In the genomic region with DNA sequence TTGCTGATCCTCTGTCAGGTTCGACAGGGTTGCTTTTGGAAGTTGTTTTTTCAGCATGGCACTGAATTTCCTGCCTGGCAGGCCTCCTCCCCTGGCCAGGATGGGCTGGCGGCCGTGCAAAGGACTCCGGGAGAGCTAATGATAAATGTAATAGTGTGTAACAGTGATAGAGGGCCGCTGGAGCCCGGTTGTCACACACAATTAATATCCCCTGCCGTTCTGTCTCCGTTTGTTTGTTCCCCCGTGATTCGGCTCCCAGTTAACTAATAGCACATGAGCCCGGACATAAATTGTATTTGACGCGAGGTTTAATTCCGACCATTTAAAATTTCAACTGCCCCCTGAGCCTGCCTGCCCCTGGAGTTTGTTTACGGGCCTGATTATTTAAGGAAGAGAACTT, we compare ENCODE assay signal across 13 mouse cellular contexts. TPM values are rescaled to one million over a fixed set of nuclear protein-coding genes. Genes with fewer than 3 reads are reported as not detected.
DNase-seq lines count a peak whose midpoint lies in the region; ATAC-seq and TF ChIP-seq lines count a peak whose summit lies in the region.
"Had no signal": no experiment of that assay in that cellular context is flagged by ENCODE, and none has a peak within 500 bp of the region (broad histone marks: within the 10 kb centered on the region; RNA-seq: fewer than 3 reads in every experiment).

No protein-coding gene starts in this region.

- ATAC-seq in forebrain, embryonic 11.5 days (replicated peaks; ENCODE audit: low FRiP score) = no peak
- no peak for ATAC-seq in hindbrain, embryonic 13.5 days (ENCODE audit: low FRiP score)
- no peak for ATAC-seq in neural tube, embryonic 13.5 days (ENCODE audit: low read depth)
- ATAC-seq in liver, embryonic 12.5 days = no peak

- TF ChIP-seq CTCF in layer of hippocampus, adult 2 months (conservative IDR thresholded peaks at IDR 0.05) = no peak

- H3K4me1 ChIP-seq in forebrain, embryonic 11.5 days (replicated peaks; ENCODE audit: control insufficient read depth, insufficient read depth, low read length) = peaks cover 28% of the 10 kb centered on the region
- peaks cover 96% of the 10 kb centered on the region for H3K4me1 ChIP-seq in hindbrain, embryonic 13.5 days (replicated peaks)
- H3K4me1 ChIP-seq in neural tube, embryonic 13.5 days (replicated peaks) = peaks cover 95% of the 10 kb centered on the region
- 0 out of 2 replicates have a peak, but pooled peaks cover 6% of the 10 kb centered on the region for H3K4me1 ChIP-seq in liver, embryonic 12.5 days

- 0 out of 2 replicates have a peak overlapping the region, but pooled peaks have one; percentile 10 for H3K9ac ChIP-seq in forebrain, embryonic 11.5 days (ENCODE audit: low read length)
- peak overlapping the region; percentile 63 for H3K9ac ChIP-seq in hindbrain, embryonic 13.5 days
- peak overlapping the region; percentile 53 for H3K9ac ChIP-seq in neural tube, embryonic 13.5 days
- no peak overlapping the region for H3K9ac ChIP-seq in liver, embryonic 12.5 days

- 55% methylated on average over 15 of the region's 15 CpGs for WGBS in forebrain, embryonic 11.5 days
- 18% methylated on average over 15 of the region's 15 CpGs for WGBS in hindbrain, embryonic 13.5 days
- 7% methylated on average over 15 of the region's 15 CpGs for WGBS in neural tube, embryonic 13.5 days
- WGBS in liver, embryonic 12.5 days (ENCODE audit: insufficient replicate concordance) = 72% methylated on average over 15 of the region's 15 CpGs

- H3K4me2 ChIP-seq in forebrain, embryonic 11.5 days (ENCODE audit: low read depth, low read length, severe bottlenecking) = no peak overlapping the region
- H3K4me2 ChIP-seq in hindbrain, embryonic 13.5 days = no peak overlapping the region
- H3K4me2 ChIP-seq in neural tube, embryonic 13.5 days = no peak overlapping the region
- no peak overlapping the region for H3K4me2 ChIP-seq in liver, embryonic 12.5 days
- H3K4me2 ChIP-seq: embryonic facial prominence, embryonic 12.5 days; liver, embryonic 11.5 days had no signal

- H3K36me3 ChIP-seq in forebrain, embryonic 11.5 days (ENCODE audit: control insufficient read depth, insufficient read depth, low read length) = peaks cover 5% of the 10 kb centered on the region; the same call in 1 of the 2 replicates
- peaks cover 61% of the 10 kb centered on the region for H3K36me3 ChIP-seq in hindbrain, embryonic 13.5 days
- peaks cover 59% of the 10 kb centered on the region for H3K36me3 ChIP-seq in neural tube, embryonic 13.5 days
- H3K36me3 ChIP-seq in liver, embryonic 12.5 days = peaks cover 99% of the 10 kb centered on the region

- intact Hi-C loops in gastrocnemius, postnatal 36 days (cut with DNase I) = no loop called here

- no peaks in the 10 kb centered on the region for H3K9me3 ChIP-seq in forebrain, embryonic 11.5 days (ENCODE audit: control insufficient read depth, low read length)
- H3K9me3 ChIP-seq in hindbrain, embryonic 13.5 days = no peaks in the 10 kb centered on the region
- H3K9me3 ChIP-seq in neural tube, embryonic 13.5 days = no peaks in the 10 kb centered on the region
- no peaks in the 10 kb centered on the region for H3K9me3 ChIP-seq in liver, embryonic 12.5 days (replicated peaks)
- H3K9me3 ChIP-seq: embryonic facial prominence, embryonic 12.5 days had no signal

- DNase-seq in layer of hippocampus, adult 2 months (ENCODE audit: low spot score in 2 of 2) = no peak
- DNase-seq in layer of hippocampus, adult 11-12 months (ENCODE audit: low spot score) = no peak
- DNase-seq in forebrain, embryonic 11.5 days (ENCODE audit: low spot score) = no peak
- DNase-seq in right cerebral cortex, adult 18-20 months = no peak
- no peak for DNase-seq in gastrocnemius, postnatal 36 days
- DNase-seq: adrenal gland, adult 2 months; kidney, postnatal 10 days had no signal

- H3K27ac ChIP-seq in layer of hippocampus, adult 2 months = peak overlapping the region; percentile 65; the same call in 1 of the 2 replicates
- H3K27ac ChIP-seq in forebrain, embryonic 11.5 days (ENCODE audit: low read depth, low read length) = no peak overlapping the region
- peak overlapping the region; percentile 92 for H3K27ac ChIP-seq in hindbrain, embryonic 13.5 days
- H3K27ac ChIP-seq in neural tube, embryonic 13.5 days (replicated peaks) = peak overlapping the region; percentile 91
- no peak overlapping the region for H3K27ac ChIP-seq in liver, embryonic 12.5 days

- H3K27me3 ChIP-seq in forebrain, embryonic 11.5 days (ENCODE audit: control insufficient read depth, insufficient read depth, low read length) = peaks cover 9% of the 10 kb centered on the region; the same call in 1 of the 2 replicates
- peaks cover 43% of the 10 kb centered on the region for H3K27me3 ChIP-seq in hindbrain, embryonic 13.5 days
- peaks cover 55% of the 10 kb centered on the region for H3K27me3 ChIP-seq in neural tube, embryonic 13.5 days
- H3K27me3 ChIP-seq in liver, embryonic 12.5 days (replicated peaks) = no peaks in the 10 kb centered on the region

- H3K4me3 ChIP-seq in layer of hippocampus, adult 2 months = no peak overlapping the region
- H3K4me3 ChIP-seq in forebrain, embryonic 11.5 days (ENCODE audit: low read depth, low read length) = no peak overlapping the region
- H3K4me3 ChIP-seq in hindbrain, embryonic 13.5 days = no peak overlapping the region
- no peak overlapping the region for H3K4me3 ChIP-seq in neural tube, embryonic 13.5 days
- H3K4me3 ChIP-seq in liver, embryonic 12.5 days = no peak overlapping the region
- H3K4me3 ChIP-seq: embryonic facial prominence, embryonic 12.5 days had no signal

RNA-seq across cellular contexts. Expression of gene Pipox, which starts 38.5 kb away (rescaled TPM):
- total RNA-seq in layer of hippocampus, adult 2 months (2021) = 1 to 10 TPM in 1 of 2 experiments, under 1 TPM in 1; 0.84 to 1.2 TPM
- 13.6 and 16.0 TPM in 2 replicates for polyA plus RNA-seq in forebrain, embryonic 11.5 days (2014; fragmentation: Nextera tagmentation; extraction: Ambion mirVana)
- 4.2 and 6.6 TPM in 2 replicates for polyA plus RNA-seq in hindbrain, embryonic 13.5 days (2015; fragmentation: Nextera tagmentation; extraction: Ambion mirVana)
- 4.1 and 6.1 TPM in 2 replicates for polyA plus RNA-seq in neural tube, embryonic 13.5 days (2015; fragmentation: Nextera tagmentation; extraction: Ambion mirVana)
- 6.7 and 7.2 TPM in 2 replicates for polyA plus RNA-seq in liver, embryonic 12.5 days (2016; fragmentation: Nextera tagmentation; extraction: Ambion mirVana)
- total RNA-seq in gastrocnemius, postnatal 36 days (2021) = not detected
- total RNA-seq: gastrocnemius, adult 8-10 months had no signal

Comparison
In these comparisons a context has a peak if more than half of its experiments do, and no peak if none do; other contexts are left out.
1. H3K27ac ChIP-seq: peak in layer of hippocampus, adult 2 months (single experiment), hindbrain, embryonic 13.5 days (single experiment) and neural tube, embryonic 13.5 days (single experiment); none in forebrain, embryonic 11.5 days (single experiment) and liver, embryonic 12.5 days (single experiment).